Mouse (Mus musculus) ovary, postnatal 14 days (tissue): ENCODE results near the gene Mylk3.

Source experiments
- DNase-seq: peaks from one replicate; pipeline ENCODE4 v3.0.0; 2022; ENCODE audit warnings: low spot score

Mylk3 gene

GRCm38 (mm10) chr8:85386205-85386604, at the start of gene Mylk3:
Gene Mylk3 (minus strand): TSS chr8:85386345.
- DNase-seq, result no peak

- DNase-seq, result no peak
Observed at GRCm38 (mm10) chr8:85435736-85436135, 49.6 kb upstream of the Mylk3 start.

GRCm38 (mm10) chr8:85434817-85435216, 48.7 kb upstream of the Mylk3 start:
- no peak for DNase-seq

GRCm38 (mm10) chr8:85433017-85433393, 46.9 kb upstream of the Mylk3 start:
- no peak for DNase-seq

GRCm38 (mm10) chr8:85432168-85433016, 46.2 kb upstream of the Mylk3 start, which contains the start of gene 4921524J17Rik:
Gene 4921524J17Rik (minus strand): TSS chr8:85432833.
- DNase-seq, result peak; percentile 92

GRCm38 (mm10) chr8:85431281-85432167, 45.4 kb upstream of the Mylk3 start:
- DNase-seq, result no peak

GRCm38 (mm10) chr8:85430801-85431200, 44.7 kb upstream of the Mylk3 start:
- no peak for DNase-seq

- DNase-seq, result no peak
Observed at GRCm38 (mm10) chr8:85429219-85429618, 43.1 kb upstream of the Mylk3 start.

- no peak for DNase-seq
Observed at GRCm38 (mm10) chr8:85427026-85427425, 40.9 kb upstream of the Mylk3 start.

GRCm38 (mm10) chr8:85421329-85421728, 35.2 kb upstream of the Mylk3 start:
- no peak for DNase-seq

- no peak for DNase-seq
Observed at GRCm38 (mm10) chr8:85408526-85408925, 22.4 kb upstream of the Mylk3 start.

- peak; percentile 26 for DNase-seq
Observed at GRCm38 (mm10) chr8:85408053-85408505, 21.9 kb upstream of the Mylk3 start.

GRCm38 (mm10) chr8:85405961-85406360, 19.8 kb upstream of the Mylk3 start:
- DNase-seq, result no peak

GRCm38 (mm10) chr8:85405418-85405817, 19.3 kb upstream of the Mylk3 start:
- DNase-seq, result no peak

- DNase-seq, result no peak
Observed at GRCm38 (mm10) chr8:85398548-85398947, 12.4 kb upstream of the Mylk3 start.

- peak; percentile 46 for DNase-seq
Observed at GRCm38 (mm10) chr8:85397508-85397907, 11.4 kb upstream of the Mylk3 start.

GRCm38 (mm10) chr8:85396432-85397079, 10.4 kb upstream of the Mylk3 start:
- no peak for DNase-seq

GRCm38 (mm10) chr8:85395681-85396431, 9.7 kb upstream of the Mylk3 start:
- DNase-seq, result no peak

- DNase-seq, result no peak
Observed at GRCm38 (mm10) chr8:85395017-85395416, 8.9 kb upstream of the Mylk3 start.

- no peak for DNase-seq
Observed at GRCm38 (mm10) chr8:85393199-85393598, 7.1 kb upstream of the Mylk3 start.

- DNase-seq, result no peak
Observed at GRCm38 (mm10) chr8:85391438-85391837, 5.3 kb upstream of the Mylk3 start.
